Mouse (Mus musculus) C2C12 (cell line): ENCODE data around the gene Gcsh. TPM values are rescaled to one million over a fixed set of nuclear protein-coding genes. Genes with fewer than 3 reads are reported as not detected.

Source experiments
- H3K27me3 ChIP-seq: one replicate; pipeline ENCODE4 v1.6.1; 2011; ENCODE audit not compliant: control insufficient read depth, insufficient read depth, insufficient read length
- H3K36me3 ChIP-seq: one replicate; pipeline ENCODE4 v1.6.1; 2011; ENCODE audit not compliant: control insufficient read depth, insufficient read depth
- H3K4me3 ChIP-seq: one replicate; pipeline ENCODE4 v1.5.1; 2011; ENCODE audit warnings: mild to moderate bottlenecking, control low read depth; ENCODE audit not compliant: poor library complexity, insufficient read depth, severe bottlenecking
- H3K79me2 ChIP-seq: one replicate; pipeline ENCODE4 v1.6.1; 2011; ENCODE audit not compliant: control insufficient read depth, insufficient read depth
- H3K79me3 ChIP-seq: one replicate; pipeline ENCODE4 v1.6.1; 2011; ENCODE audit warnings: low read depth, control low read depth
- H3ac ChIP-seq: one replicate; pipeline ENCODE3; 2011; ENCODE audit warnings: low read depth; ENCODE audit not compliant: control insufficient read depth, insufficient read length
- CEBPB ChIP-seq: IDR thresholded peaks from one replicate; pipeline ENCODE4 v1.6.1; 2011; ENCODE audit warnings: low read depth, mild to moderate bottlenecking, control low read depth, moderate library complexity
- CTCF ChIP-seq: IDR thresholded peaks from one replicate; pipeline ENCODE4 v1.5.1; 2011; ENCODE audit not compliant: control insufficient read depth, insufficient read depth, insufficient read length
- FOSL1 ChIP-seq: IDR thresholded peaks from one replicate; pipeline ENCODE4 v1.8.0; 2011; ENCODE audit warnings: mild to moderate bottlenecking, low read length; ENCODE audit not compliant: poor library complexity, insufficient read depth, severe bottlenecking
- MAX ChIP-seq: IDR thresholded peaks from one replicate; pipeline ENCODE4 v1.6.1; 2011; ENCODE audit warnings: mild to moderate bottlenecking, control low read depth
- MYOD1 ChIP-seq: IDR thresholded peaks from one replicate; pipeline ENCODE4 v1.6.1; 2011; ENCODE audit warnings: low read depth; ENCODE audit not compliant: control insufficient read depth, insufficient read length
- MYOG ChIP-seq: IDR thresholded peaks from one replicate; pipeline ENCODE4 v1.6.1; 2011; ENCODE audit not compliant: control insufficient read depth, insufficient read length; ENCODE audit errors: extremely low read depth
- USF1 ChIP-seq: IDR thresholded peaks from one replicate; pipeline ENCODE4 v1.6.1; 2011; ENCODE audit warnings: low read depth, mild to moderate bottlenecking, control low read depth, moderate library complexity
- polyA plus RNA-seq: library from polyadenylated mRNA; unstranded; fragments of >200 nt; fragmentation: generic; extraction: Trizol; gene quantifications from one replicate; pipeline ENCODE4 v1.2.1, GENCODE M21; 2012; ENCODE audit warnings: missing spikeins

Gene Gcsh
- polyA plus RNA-seq, 1 experiment: 27.6 TPM

GRCm38 (mm10) chr8:116975066-116975465 is 18.3 kb downstream of the Gcsh start:
- Histone ChIP-seq H3K27me3 (peaks cover 3% of the 10 kb centered on the region), H3K79me2 (no peaks in the 10 kb centered on the region), H3ac (no peak overlapping the region), H3K4me3 (no peak overlapping the region), H3K36me3 (no peaks in the 10 kb centered on the region), H3K79me3 (no peaks in the 10 kb centered on the region)
- TF ChIP-seq USF1 (no peak), MAX (no peak)

- TF ChIP-seq FOSL1: no peak
- no peak for TF ChIP-seq MYOD1
- TF ChIP-seq CEBPB: no peak
- no peak for TF ChIP-seq USF1
- TF ChIP-seq MYOG: no peak
- no peak for TF ChIP-seq CTCF
- no peak for TF ChIP-seq MAX
Observed at GRCm38 (mm10) chr8:116969531-116969930, 23.8 kb downstream of the Gcsh start.

GRCm38 (mm10) chr8:116954415-116954814 is 38.9 kb downstream of the Gcsh start:
- peaks cover 12% of the 10 kb centered on the region for H3K36me3 ChIP-seq
- no peaks in the 10 kb centered on the region for H3K27me3 ChIP-seq

More at GRCm38 (mm10) chr8:116969531-116969930, 23.8 kb downstream of the Gcsh start:
- H3K79me2 ChIP-seq: no peaks in the 10 kb centered on the region
- H3K4me3 ChIP-seq: no peak overlapping the region
- H3K36me3 ChIP-seq: no peaks in the 10 kb centered on the region
- no peaks in the 10 kb centered on the region for H3K79me3 ChIP-seq
- H3K27me3 ChIP-seq: peaks cover 3% of the 10 kb centered on the region
- H3ac ChIP-seq: no peak overlapping the region

GRCm38 (mm10) chr8:116952428-116952827 is 40.9 kb downstream of the Gcsh start:
- no peak overlapping the region for H3ac ChIP-seq
- H3K79me3 ChIP-seq: no peaks in the 10 kb centered on the region
- H3K4me3 ChIP-seq: no peak overlapping the region
- H3K27me3 ChIP-seq: no peaks in the 10 kb centered on the region
- peaks cover 12% of the 10 kb centered on the region for H3K36me3 ChIP-seq
- TF ChIP-seq CEBPB: no peak
- TF ChIP-seq MYOG: no peak
- no peak for TF ChIP-seq USF1
- no peak for TF ChIP-seq FOSL1
- TF ChIP-seq MAX: no peak
- no peak for TF ChIP-seq MYOD1
- no peak for TF ChIP-seq CTCF
- peaks cover 6% of the 10 kb centered on the region for H3K79me2 ChIP-seq

More at GRCm38 (mm10) chr8:116954415-116954814, 38.9 kb downstream of the Gcsh start:
- H3ac ChIP-seq: no peak overlapping the region
- TF ChIP-seq USF1 (no peak), MYOD1 (no peak), FOSL1 (no peak), MYOG (no peak), MAX (no peak), CEBPB (no peak), CTCF (no peak)
- H3K79me3 ChIP-seq: no peaks in the 10 kb centered on the region
- H3K79me2 ChIP-seq: no peaks in the 10 kb centered on the region
- no peak overlapping the region for H3K4me3 ChIP-seq

- no peak overlapping the region for H3ac ChIP-seq
- peaks cover 8% of the 10 kb centered on the region for H3K79me2 ChIP-seq
- no peak overlapping the region for H3K4me3 ChIP-seq
- H3K79me3 ChIP-seq: no peaks in the 10 kb centered on the region
- TF ChIP-seq CTCF (no peak), MYOG (no peak), MAX (no peak), USF1 (no peak), MYOD1 (no peak), CEBPB (no peak), FOSL1 (no peak)
- no peaks in the 10 kb centered on the region for H3K27me3 ChIP-seq
- H3K36me3 ChIP-seq: peaks cover 12% of the 10 kb centered on the region
Observed at GRCm38 (mm10) chr8:116951778-116952177, 41.6 kb downstream of the Gcsh start.

- no peaks in the 10 kb centered on the region for H3K27me3 ChIP-seq
- peaks cover 8% of the 10 kb centered on the region for H3K79me2 ChIP-seq
- no peak for TF ChIP-seq CTCF
- H3K4me3 ChIP-seq: no peak overlapping the region
- no peaks in the 10 kb centered on the region for H3K79me3 ChIP-seq
- peaks cover 8% of the 10 kb centered on the region for H3K36me3 ChIP-seq
- no peak overlapping the region for H3ac ChIP-seq
Observed at GRCm38 (mm10) chr8:116951369-116951768, 42.0 kb downstream of the Gcsh start.

- Histone ChIP-seq H3K79me3 (no peaks in the 10 kb centered on the region), H3K4me3 (no peak overlapping the region), H3ac (no peak overlapping the region), H3K27me3 (no peaks in the 10 kb centered on the region), H3K36me3 (no peaks in the 10 kb centered on the region), H3K79me2 (peaks cover 19% of the 10 kb centered on the region)
- TF ChIP-seq MAX (no peak), FOSL1 (no peak), MYOG (no peak), CTCF (no peak), USF1 (no peak), MYOD1 (no peak), CEBPB (no peak)
Observed at GRCm38 (mm10) chr8:116947589-116947988, 45.7 kb downstream of the Gcsh start.
